Mouse (Mus musculus) neural tube, embryonic 11.5 days (tissue): ENCODE measurements around the gene Gm49387. TPM values are rescaled to one million over a fixed set of nuclear protein-coding genes. Genes with fewer than 3 reads are reported as not detected.

ENCODE experiments used
- ATAC-seq: fragments of 200-750 bp; cut with Nextera tagmentation; 2 replicates; pipeline ENCODE4 v1.8.0; 2017; ENCODE audit warnings: moderate number of reproducible peaks, mild to moderate bottlenecking, moderate TSS enrichment, moderate library complexity; ENCODE audit not compliant: insufficient read depth, low FRiP score, low TSS enrichment
- DNase-seq: peaks from one replicate; pipeline ENCODE4 v3.0.0-alpha.2; 2015; ENCODE audit warnings: low spot score
- H3K27ac ChIP-seq: fragments of 300-500 bp; sonication (generic); 2 replicates; pipeline ENCODE4 v1.5.1; 2014; ENCODE audit warnings: low read depth, mild to moderate bottlenecking, low read length
- H3K27me3 ChIP-seq: fragments of 300-500 bp; sonication (generic); 2 replicates; pipeline ENCODE4 v1.6.1; 2014; ENCODE audit warnings: mild to moderate bottlenecking, low read length, mixed read lengths; ENCODE audit not compliant: control insufficient read depth, insufficient read depth
- H3K36me3 ChIP-seq: fragments of 300-500 bp; sonication (generic); 2 replicates; pipeline ENCODE4 v1.6.1; 2014; ENCODE audit warnings: mild to moderate bottlenecking, low read length, moderate library complexity, mixed read lengths; ENCODE audit not compliant: control insufficient read depth, insufficient read depth
- H3K4me1 ChIP-seq: fragments of 300-500 bp; sonication (generic); 2 replicates; pipeline ENCODE4 v1.6.1; 2014; ENCODE audit warnings: low read length, mixed read lengths; ENCODE audit not compliant: control insufficient read depth, insufficient read depth
- H3K4me2 ChIP-seq: fragments of 300-500 bp; sonication (generic); 2 replicates; pipeline ENCODE4 v1.6.1; 2014; ENCODE audit warnings: low read depth, mild to moderate bottlenecking, moderate library complexity
- H3K4me3 ChIP-seq: fragments of 300-500 bp; sonication (generic); 2 replicates; pipeline ENCODE4 v1.5.1; 2014; ENCODE audit warnings: low read depth, low read length
- H3K9ac ChIP-seq: fragments of 300-500 bp; sonication (generic); 2 replicates; pipeline ENCODE4 v1.6.1; 2014; ENCODE audit warnings: mild to moderate bottlenecking, low read length
- H3K9me3 ChIP-seq: fragments of 300-500 bp; sonication (generic); 2 replicates; pipeline ENCODE4 v1.6.1; 2016; ENCODE audit warnings: low read length; ENCODE audit not compliant: control insufficient read depth
- WGBS: fragments of 180-500 bp; shearing (Covaris S2); extraction: QIAGEN DNeasy Blood & Tissue Kit; methylation state at CpG from one replicate; pipeline ENCODE4 v1.1.7; 2014; 5-methylcytosine and 5-hydroxymethylcytosine counted together
- polyA plus RNA-seq: library from polyadenylated mRNA; unstranded; fragments of >200 nt; fragmentation: Nextera tagmentation; extraction: Ambion mirVana; gene quantifications from 2 replicates; pipeline ENCODE4 v1.2.1, GENCODE M21; 2014

Gene Gm49387
- polyA plus RNA-seq, 1 experiment from 2014 or later, result not detected

DNA sequence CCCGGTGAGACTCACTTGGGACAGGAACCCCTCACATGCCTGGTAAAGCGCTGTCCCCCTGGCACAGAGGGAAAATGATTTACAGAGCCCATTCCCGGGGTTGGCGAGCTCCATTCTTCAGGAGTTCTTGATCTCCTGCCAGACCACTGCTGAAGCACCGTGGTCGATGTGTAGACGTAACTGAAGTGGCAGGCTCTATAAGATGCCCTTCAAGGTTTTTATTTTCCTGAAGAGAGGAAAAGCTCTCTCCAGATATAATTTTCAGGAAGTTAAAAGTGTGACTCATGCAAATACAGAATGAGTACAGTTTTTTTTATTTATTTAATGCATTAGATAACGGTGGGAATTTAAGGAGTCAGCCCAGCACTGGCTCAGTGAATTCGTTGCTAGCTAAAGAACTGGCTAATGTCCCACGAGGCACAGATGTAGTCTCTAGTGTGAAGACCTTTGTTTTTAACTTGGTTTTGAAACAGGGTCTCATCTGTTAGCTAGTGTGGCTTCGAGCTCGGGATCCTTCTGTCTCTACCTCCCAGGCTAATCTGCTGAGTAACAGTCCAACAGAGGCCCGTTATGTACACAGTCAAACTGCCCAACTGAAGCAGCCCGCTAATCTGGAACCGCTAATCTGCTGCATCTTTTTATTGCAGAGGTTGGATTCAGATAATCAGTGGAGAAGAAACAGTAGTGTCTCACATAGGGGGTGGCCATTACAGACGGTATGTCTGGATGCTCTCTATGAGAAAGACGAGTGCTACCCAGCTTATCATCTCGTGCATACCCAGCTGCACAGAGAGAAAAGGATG, 23.6 kb upstream of the Gm49387 start:
- H3K27me3 ChIP-seq, result no peaks in the 10 kb centered on the region
- no peak overlapping the region for H3K27ac ChIP-seq
- H3K4me3 ChIP-seq, result no peak overlapping the region
- WGBS, result 74% methylated on average over 18 of the region's 18 CpGs
- no peak overlapping the region for H3K4me2 ChIP-seq
- no peaks in the 10 kb centered on the region for H3K9me3 ChIP-seq
- peaks cover 3% of the 10 kb centered on the region; the same call in 1 of the 2 replicates for H3K36me3 ChIP-seq
- no peak for ATAC-seq
- H3K9ac ChIP-seq, result no peak overlapping the region
- no peak for DNase-seq
- peaks cover 33% of the 10 kb centered on the region for H3K4me1 ChIP-seq

DNA sequence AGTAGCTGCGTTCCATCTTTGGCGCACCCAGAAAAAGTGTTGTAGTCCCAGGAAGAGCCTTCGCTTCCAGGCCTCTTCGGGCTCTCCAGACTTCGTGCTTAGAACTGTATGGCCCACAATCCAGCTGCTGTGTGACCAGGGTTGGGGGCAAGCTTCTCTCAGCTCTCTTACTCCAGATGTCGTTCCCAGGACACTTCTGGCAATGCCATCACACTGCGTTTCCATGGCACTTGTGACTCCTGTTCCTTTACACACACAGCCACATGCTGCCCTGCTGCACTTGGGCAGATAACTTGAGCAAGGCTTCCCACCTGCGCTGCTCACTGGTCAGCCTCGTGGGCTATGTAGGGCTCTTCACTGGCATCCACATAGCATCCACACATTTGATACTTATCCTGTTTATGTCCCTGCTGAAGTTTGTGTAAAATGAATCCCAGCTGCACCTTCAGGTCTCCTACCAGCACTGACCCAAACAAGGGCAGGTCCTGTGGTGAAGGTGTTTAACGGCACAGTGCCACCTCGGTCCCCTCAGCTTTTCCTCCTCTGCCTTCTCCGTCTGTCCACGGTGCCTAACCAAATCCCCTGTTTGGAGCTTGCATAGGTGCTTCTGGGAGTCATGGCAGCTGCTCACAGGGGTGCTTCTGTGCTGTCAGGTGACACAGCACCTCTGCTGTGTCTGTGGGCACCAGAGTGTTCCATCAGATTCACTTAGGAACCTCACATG, 22.9 kb upstream of the Gm49387 start:
- H3K9ac ChIP-seq, result no peak overlapping the region
- 91% methylated on average over 13 of the region's 13 CpGs for WGBS
- no peak overlapping the region for H3K4me3 ChIP-seq
- H3K27me3 ChIP-seq, result no peaks in the 10 kb centered on the region
- H3K4me1 ChIP-seq, result peaks cover 26% of the 10 kb centered on the region
- peaks cover 3% of the 10 kb centered on the region; the same call in 1 of the 2 replicates for H3K36me3 ChIP-seq
- H3K4me2 ChIP-seq, result no peak overlapping the region
- H3K9me3 ChIP-seq, result no peaks in the 10 kb centered on the region
- peak overlapping the region; percentile 100 for H3K27ac ChIP-seq
- ATAC-seq, result no peak
- DNase-seq, result no peak

- peak overlapping the region; percentile 58 for H3K4me2 ChIP-seq
- H3K4me3 ChIP-seq, result peak overlapping the region; percentile 26; the same call in 1 of the 2 replicates
- H3K9me3 ChIP-seq, result no peaks in the 10 kb centered on the region
- DNase-seq (peak; percentile 66), ATAC-seq (peak; percentile 51)
- H3K27me3 ChIP-seq, result no peaks in the 10 kb centered on the region
- peak overlapping the region; percentile 100 for H3K27ac ChIP-seq
- H3K9ac ChIP-seq, result peak overlapping the region; percentile 67
- peaks cover 3% of the 10 kb centered on the region; the same call in 1 of the 2 replicates for H3K36me3 ChIP-seq
- peaks cover 26% of the 10 kb centered on the region for H3K4me1 ChIP-seq
- WGBS, result 16% methylated on average over 9 of the region's 9 CpGs
Measured at GRCm38 (mm10) chr14:31662555-31663211, 22.0 kb upstream of the Gm49387 start.

- DNase-seq (peak; percentile 91), ATAC-seq (peak; percentile 92)
- peaks cover 26% of the 10 kb centered on the region for H3K4me1 ChIP-seq
- no peaks in the 10 kb centered on the region for H3K27me3 ChIP-seq
- 2% methylated on average over 44 of the region's 44 CpGs for WGBS
- H3K9ac ChIP-seq, result peak overlapping the region; percentile 67
- peak overlapping the region; percentile 100 for H3K27ac ChIP-seq
- peak overlapping the region; percentile 58 for H3K4me2 ChIP-seq
- no peaks in the 10 kb centered on the region for H3K36me3 ChIP-seq
- H3K9me3 ChIP-seq, result no peaks in the 10 kb centered on the region
- peak overlapping the region; percentile 26 for H3K4me3 ChIP-seq
Measured at GRCm38 (mm10) chr14:31661671-31662554, 21.2 kb upstream of the Gm49387 start.

- no peaks in the 10 kb centered on the region for H3K9me3 ChIP-seq
- peaks cover 26% of the 10 kb centered on the region for H3K4me1 ChIP-seq
- H3K9ac ChIP-seq, result no peak overlapping the region
- H3K4me2 ChIP-seq, result no peak overlapping the region
- ATAC-seq (no peak), DNase-seq (peak; percentile 44)
- H3K4me3 ChIP-seq, result no peak overlapping the region
- peak overlapping the region; percentile 100 for H3K27ac ChIP-seq
- H3K36me3 ChIP-seq, result no peaks in the 10 kb centered on the region
- whole genome bisulfite sequencing, result 55% methylated on average over 7 of the region's 7 CpGs
- no peaks in the 10 kb centered on the region for H3K27me3 ChIP-seq
Measured at GRCm38 (mm10) chr14:31660312-31661093, 19.8 kb upstream of the Gm49387 start.

DNA sequence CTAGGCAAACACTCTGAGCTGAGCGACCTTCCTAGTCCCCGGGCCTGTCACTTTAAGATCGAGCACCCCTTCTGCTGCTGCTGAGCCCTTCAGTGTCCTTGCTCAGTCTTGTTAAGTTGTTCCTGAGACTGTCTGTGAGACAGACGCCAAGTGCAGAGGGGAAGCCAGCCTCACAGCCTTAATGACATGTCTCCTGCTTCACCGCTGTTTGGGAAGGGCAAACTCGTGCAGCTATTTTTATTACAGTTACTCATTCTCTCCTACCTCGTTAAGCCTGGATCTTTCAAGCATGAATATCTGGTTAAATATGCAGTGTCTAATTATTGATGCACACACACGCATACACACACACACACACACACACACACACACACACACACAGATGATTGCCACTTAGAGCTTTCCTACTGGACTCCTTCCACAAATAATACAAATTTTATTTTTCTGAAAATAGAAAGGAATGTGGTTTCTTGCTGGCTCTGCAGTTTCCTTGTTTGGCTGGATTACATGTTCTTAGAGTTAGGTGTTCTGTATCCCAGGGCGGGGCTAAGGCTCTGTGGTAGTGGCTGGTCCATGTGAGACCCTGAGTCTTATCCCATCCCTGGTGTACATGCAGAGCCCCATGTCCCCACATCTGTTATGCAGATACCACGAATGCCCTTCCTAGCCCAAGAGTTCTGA, 19.0 kb upstream of the Gm49387 start:
- H3K4me2 ChIP-seq, result no peak overlapping the region
- 61% methylated on average over 10 of the region's 10 CpGs for WGBS
- no peaks in the 10 kb centered on the region for H3K9me3 ChIP-seq
- H3K9ac ChIP-seq, result no peak overlapping the region
- no peak overlapping the region for H3K27ac ChIP-seq
- H3K4me1 ChIP-seq, result peaks cover 24% of the 10 kb centered on the region
- H3K36me3 ChIP-seq, result no peaks in the 10 kb centered on the region
- DNase-seq, result no peak
- no peaks in the 10 kb centered on the region for H3K27me3 ChIP-seq
- no peak overlapping the region for H3K4me3 ChIP-seq
- ATAC-seq, result no peak

DNA sequence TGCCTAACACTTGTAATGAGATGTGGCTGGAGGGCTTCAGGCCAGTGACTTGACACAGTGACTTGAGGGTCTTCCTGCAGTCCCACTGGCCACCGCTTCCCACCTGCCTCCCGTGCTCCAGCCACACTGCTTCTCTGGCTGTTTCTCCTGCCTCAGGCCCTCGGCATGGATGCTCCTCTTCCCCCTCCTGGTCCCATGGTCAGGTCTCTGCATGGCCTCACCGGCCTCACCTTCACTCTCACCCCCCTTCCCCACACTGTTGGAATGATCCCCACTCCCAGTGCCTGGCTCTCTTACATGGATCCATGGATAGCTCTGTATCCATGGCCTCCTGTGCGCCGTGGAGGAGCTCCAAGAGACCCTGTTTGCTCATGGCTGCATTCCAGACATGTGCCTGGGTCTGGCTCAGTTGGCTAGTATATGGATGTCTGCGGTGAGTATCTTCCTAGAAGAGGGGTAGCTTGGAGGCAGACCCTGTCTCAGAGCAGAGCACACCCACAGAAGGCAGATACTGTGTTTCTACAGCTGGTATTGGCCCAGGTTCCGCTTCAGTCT, 17.5 kb upstream of the Gm49387 start:
- no peaks in the 10 kb centered on the region for H3K9me3 ChIP-seq
- no peaks in the 10 kb centered on the region for H3K36me3 ChIP-seq
- no peak overlapping the region for H3K9ac ChIP-seq
- no peak overlapping the region for H3K4me2 ChIP-seq
- H3K27me3 ChIP-seq, result no peaks in the 10 kb centered on the region
- H3K4me1 ChIP-seq, result peaks cover 18% of the 10 kb centered on the region
- 92% methylated on average over 8 of the region's 8 CpGs for whole genome bisulfite sequencing
- DNase-seq (no peak), ATAC-seq (no peak)
- no peak overlapping the region for H3K27ac ChIP-seq
- H3K4me3 ChIP-seq, result no peak overlapping the region
